Mouse (Mus musculus) lung, adult 2 months (tissue): ENCODE results near the gene Tas2r143.

Source experiments
- CTCF ChIP-seq: fragments of 200-500 bp; IDR thresholded peaks from 2 replicates; pipeline ENCODE4 v1.5.1; 2011; ENCODE audit warnings: mild to moderate bottlenecking, low read length, control low read depth; ENCODE audit not compliant: insufficient read depth
- POLR2A ChIP-seq: fragments of 200-500 bp; IDR thresholded peaks from 2 replicates; pipeline ENCODE4 v1.6.1; 2011; ENCODE audit warnings: low read depth, mild to moderate bottlenecking, control low read depth, low read length, borderline replicate concordance; ENCODE audit errors: extremely low read depth

DNA sequence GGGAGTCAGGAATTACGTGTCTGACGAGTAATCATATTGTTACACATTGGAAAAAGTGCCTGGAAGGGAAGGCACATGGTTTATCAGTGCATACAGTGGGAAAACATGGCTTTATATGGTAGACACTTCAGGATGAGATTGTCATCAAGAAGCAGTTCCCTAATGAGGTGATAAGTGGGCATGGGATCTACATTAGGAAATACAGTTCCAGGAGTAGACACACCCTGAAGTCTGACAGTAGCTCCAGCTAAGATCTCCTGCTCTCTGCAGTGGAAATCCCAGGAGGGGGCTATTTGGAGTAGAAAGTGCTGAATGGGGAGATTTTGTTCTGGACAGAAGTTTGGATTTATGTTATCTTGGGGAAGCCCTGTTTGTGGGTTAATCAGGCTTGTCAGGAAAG, 41.4 kb downstream of the Tas2r143 start:
- TF ChIP-seq CTCF, result no peak
- TF ChIP-seq POLR2A, result no peak
